Mouse (Mus musculus) neural tube, embryonic 11.5 days (tissue): Measurements from ENCODE around the gene Olfr965. TPM values are rescaled to one million over a fixed set of nuclear protein-coding genes. Genes with fewer than 3 reads are reported as not detected.

ENCODE experiments used
- ATAC-seq: fragments of 200-750 bp; cut with Nextera tagmentation; 2 replicates; pipeline ENCODE4 v1.8.0; 2017; ENCODE audit warnings: moderate number of reproducible peaks, mild to moderate bottlenecking, moderate TSS enrichment, moderate library complexity; ENCODE audit not compliant: insufficient read depth, low FRiP score, low TSS enrichment
- DNase-seq: peaks from one replicate; pipeline ENCODE4 v3.0.0-alpha.2; 2015; ENCODE audit warnings: low spot score
- H3K27ac ChIP-seq: fragments of 300-500 bp; sonication (generic); 2 replicates; pipeline ENCODE4 v1.5.1; 2014; ENCODE audit warnings: low read depth, mild to moderate bottlenecking, low read length
- H3K27me3 ChIP-seq: fragments of 300-500 bp; sonication (generic); 2 replicates; pipeline ENCODE4 v1.6.1; 2014; ENCODE audit warnings: mild to moderate bottlenecking, low read length, mixed read lengths; ENCODE audit not compliant: control insufficient read depth, insufficient read depth
- H3K36me3 ChIP-seq: fragments of 300-500 bp; sonication (generic); 2 replicates; pipeline ENCODE4 v1.6.1; 2014; ENCODE audit warnings: mild to moderate bottlenecking, low read length, moderate library complexity, mixed read lengths; ENCODE audit not compliant: control insufficient read depth, insufficient read depth
- H3K4me1 ChIP-seq: fragments of 300-500 bp; sonication (generic); 2 replicates; pipeline ENCODE4 v1.6.1; 2014; ENCODE audit warnings: low read length, mixed read lengths; ENCODE audit not compliant: control insufficient read depth, insufficient read depth
- H3K4me2 ChIP-seq: fragments of 300-500 bp; sonication (generic); 2 replicates; pipeline ENCODE4 v1.6.1; 2014; ENCODE audit warnings: low read depth, mild to moderate bottlenecking, moderate library complexity
- H3K4me3 ChIP-seq: fragments of 300-500 bp; sonication (generic); 2 replicates; pipeline ENCODE4 v1.5.1; 2014; ENCODE audit warnings: low read depth, low read length
- H3K9ac ChIP-seq: fragments of 300-500 bp; sonication (generic); 2 replicates; pipeline ENCODE4 v1.6.1; 2014; ENCODE audit warnings: mild to moderate bottlenecking, low read length
- H3K9me3 ChIP-seq: fragments of 300-500 bp; sonication (generic); 2 replicates; pipeline ENCODE4 v1.6.1; 2016; ENCODE audit warnings: low read length; ENCODE audit not compliant: control insufficient read depth
- WGBS: fragments of 180-500 bp; shearing (Covaris S2); extraction: QIAGEN DNeasy Blood & Tissue Kit; methylation state at CpG from one replicate; pipeline ENCODE4 v1.1.7; 2014; 5-methylcytosine and 5-hydroxymethylcytosine counted together
- polyA plus RNA-seq: library from polyadenylated mRNA; unstranded; fragments of >200 nt; fragmentation: Nextera tagmentation; extraction: Ambion mirVana; gene quantifications from 2 replicates; pipeline ENCODE4 v1.2.1, GENCODE M21; 2014

The Olfr965 gene
- polyA plus RNA-seq, 1 experiment from 2014 or later, result not detected

- Histone ChIP-seq H3K27me3 (no peaks in the 10 kb centered on the region), H3K9me3 (no peaks in the 10 kb centered on the region), H3K36me3 (no peaks in the 10 kb centered on the region), H3K9ac (no peak within 1 kb of the TSS), H3K27ac (no peak within 1 kb of the TSS), H3K4me1 (no peaks in the 10 kb centered on the region), H3K4me3 (no peak within 1 kb of the TSS), H3K4me2 (no peak within 1 kb of the TSS)
- no peak for ATAC-seq
- no peak for DNase-seq
These were observed 19.5 kb downstream of the Olfr965 start, which contains the start of gene Olfr150 for GRCm38 (mm10) chr9:39730678-39731077. Gene Olfr150, plus strand, starts transcription at chr9:39730978.

GRCm38 (mm10) chr9:39740741-39741140 is 29.6 kb downstream of the Olfr965 start:
- 100% methylated on average over 1 of the region's 1 CpGs for WGBS
- DNase-seq (no peak), ATAC-seq (no peak)
- H3K9me3 ChIP-seq, result no peaks in the 10 kb centered on the region
- no peaks in the 10 kb centered on the region for H3K27me3 ChIP-seq
- H3K4me2 ChIP-seq, result no peak overlapping the region
- no peak overlapping the region for H3K4me3 ChIP-seq
- no peaks in the 10 kb centered on the region for H3K4me1 ChIP-seq
- no peak overlapping the region for H3K9ac ChIP-seq
- H3K36me3 ChIP-seq, result no peaks in the 10 kb centered on the region
- H3K27ac ChIP-seq, result no peak overlapping the region

- ATAC-seq (no peak), DNase-seq (no peak)
- H3K9me3 ChIP-seq, result no peaks in the 10 kb centered on the region
- H3K4me2 ChIP-seq, result no peak within 1 kb of the TSS
- no peak within 1 kb of the TSS for H3K27ac ChIP-seq
- H3K4me1 ChIP-seq, result no peaks in the 10 kb centered on the region
- no peaks in the 10 kb centered on the region for H3K36me3 ChIP-seq
- H3K9ac ChIP-seq, result no peak within 1 kb of the TSS
- no peaks in the 10 kb centered on the region for H3K27me3 ChIP-seq
- H3K4me3 ChIP-seq, result no peak within 1 kb of the TSS
These were observed 34.8 kb downstream of the Olfr965 start, which contains the start of gene Olfr967 for GRCm38 (mm10) chr9:39745949-39746348. Gene Olfr967, plus strand, starts transcription at chr9:39746249.

- Histone ChIP-seq H3K9me3 (no peaks in the 10 kb centered on the region), H3K36me3 (no peaks in the 10 kb centered on the region), H3K9ac (no peak overlapping the region), H3K4me1 (no peaks in the 10 kb centered on the region), H3K4me2 (no peak overlapping the region), H3K27me3 (no peaks in the 10 kb centered on the region), H3K27ac (no peak overlapping the region), H3K4me3 (no peak overlapping the region)
- DNase-seq, result no peak
- WGBS, result 83% methylated on average over 1 of the region's 1 CpGs
- ATAC-seq, result no peak
These were observed 35.3 kb downstream of the Olfr965 start for GRCm38 (mm10) chr9:39746428-39746827.

Other genes starting within 250 kb of the Olfr965 start
- gene Olfr955, start 239.4 kb upstream of the Olfr965 start, polyA plus RNA-seq, result not detected in 2 replicates
- gene Olfr44, start 217.4 kb upstream of the Olfr965 start, polyA plus RNA-seq, result not detected in 2 replicates
- not detected in 2 replicates for gene Olfr957, start 195.5 kb upstream of the Olfr965 start, polyA plus RNA-seq
- gene Olfr958, start 157.3 kb upstream of the Olfr965 start, polyA plus RNA-seq, result not detected in 2 replicates
- gene Olfr959, start 135.8 kb upstream of the Olfr965 start, polyA plus RNA-seq, result not detected in 2 replicates
- gene AW551984, start 107.0 kb upstream of the Olfr965 start, polyA plus RNA-seq, result 19.5 and 22.8 TPM in 2 replicates
- gene Olfr148, start 100.7 kb upstream of the Olfr965 start, polyA plus RNA-seq, result 0.08 TPM in 1 of 2 replicates, not detected in the other
- gene Olfr960, start 90.0 kb upstream of the Olfr965 start, polyA plus RNA-seq, result not detected in 2 replicates
- gene Olfr961, start 66.3 kb upstream of the Olfr965 start, polyA plus RNA-seq, result not detected in 2 replicates
- gene Olfr963, start 44.1 kb upstream of the Olfr965 start, polyA plus RNA-seq, result not detected in 2 replicates
- gene Olfr149, start 4.2 kb upstream of the Olfr965 start, polyA plus RNA-seq, result not detected in 2 replicates
- not detected in 2 replicates for gene Olfr150, start 19.6 kb downstream of the Olfr965 start, polyA plus RNA-seq
- gene Olfr967, start 34.9 kb downstream of the Olfr965 start, polyA plus RNA-seq, result not detected in 2 replicates
- not detected in 2 replicates for gene Olfr968, start 71.9 kb downstream of the Olfr965 start, polyA plus RNA-seq
- not detected in 2 replicates for gene Olfr969, start 79.6 kb downstream of the Olfr965 start, polyA plus RNA-seq
- not detected in 2 replicates for gene Olfr970, start 97.5 kb downstream of the Olfr965 start, polyA plus RNA-seq
- not detected in 2 replicates for gene Olfr971, start 125.5 kb downstream of the Olfr965 start, polyA plus RNA-seq
- not detected in 2 replicates for gene Olfr972, start 155.1 kb downstream of the Olfr965 start, polyA plus RNA-seq
- gene Olfr229, start 196.0 kb downstream of the Olfr965 start, polyA plus RNA-seq, result not detected in 2 replicates
- gene Olfr974, start 226.1 kb downstream of the Olfr965 start, polyA plus RNA-seq, result not detected in 2 replicates
- gene Olfr975, start 240.7 kb downstream of the Olfr965 start, polyA plus RNA-seq, result not detected in 2 replicates
- not detected in 2 replicates for gene Olfr976, start 249.8 kb downstream of the Olfr965 start, polyA plus RNA-seq